Mouse (Mus musculus) liver, embryonic 11.5 days (tissue): ENCODE data around the gene Appl1. TPM values are rescaled to one million over a fixed set of nuclear protein-coding genes. Genes with fewer than 3 reads are reported as not detected.

ENCODE experiments used
- ATAC-seq: fragments of 200-750 bp; cut with Nextera tagmentation; replicated peaks from 2 replicates; pipeline ENCODE4 v1.8.0; 2017; ENCODE audit warnings: moderate number of reproducible peaks, mild to moderate bottlenecking, moderate TSS enrichment, moderate library complexity; ENCODE audit not compliant: low FRiP score
- DNase-seq: peaks from one replicate; pipeline ENCODE4 v3.0.0-alpha.2; 2017; ENCODE audit warnings: low spot score
- H3K27ac ChIP-seq: fragments of 300-500 bp; sonication (generic); 2 replicates; pipeline ENCODE4 v1.5.1; 2014; ENCODE audit warnings: mild to moderate bottlenecking, low read depth, low read length, control low read depth
- H3K27me3 ChIP-seq: fragments of 300-500 bp; sonication (generic); replicated peaks from 2 replicates; pipeline ENCODE4 v1.6.1; 2014; ENCODE audit warnings: low read length, mixed read lengths; ENCODE audit not compliant: control insufficient read depth, insufficient read depth
- H3K36me3 ChIP-seq: fragments of 300-500 bp; sonication (generic); 2 replicates; pipeline ENCODE4 v1.6.1; 2014; ENCODE audit warnings: mild to moderate bottlenecking, low read length, moderate library complexity, mixed read lengths; ENCODE audit not compliant: control insufficient read depth, insufficient read depth
- H3K4me1 ChIP-seq: fragments of 300-500 bp; sonication (generic); replicated peaks from 2 replicates; pipeline ENCODE4 v1.6.1; 2014; ENCODE audit warnings: low read length, mixed read lengths; ENCODE audit not compliant: control insufficient read depth, insufficient read depth
- H3K4me2 ChIP-seq: fragments of 300-500 bp; sonication (generic); 2 replicates; pipeline ENCODE4 v1.6.1; 2014; ENCODE audit warnings: mild to moderate bottlenecking, control low read depth, moderate library complexity
- H3K4me3 ChIP-seq: fragments of 300-500 bp; sonication (generic); 2 replicates; pipeline ENCODE4 v1.5.1; 2014; ENCODE audit warnings: low read depth, low read length, control low read depth
- H3K9ac ChIP-seq: fragments of 300-500 bp; sonication (generic); 2 replicates; pipeline ENCODE4 v1.6.1; 2014; ENCODE audit warnings: low read depth, low read length, control low read depth
- H3K9me3 ChIP-seq: fragments of 300-500 bp; sonication (generic); 2 replicates; pipeline ENCODE4 v1.6.1; 2016; ENCODE audit warnings: low read length, inconsistent platforms, mixed read lengths; ENCODE audit not compliant: control insufficient read depth
- WGBS: fragments of 180-500 bp; shearing (Covaris S2); extraction: QIAGEN DNeasy Blood & Tissue Kit; methylation state at CpG from one replicate; pipeline ENCODE4 v1.1.7; 2014; 5-methylcytosine and 5-hydroxymethylcytosine counted together
- polyA plus RNA-seq: library from polyadenylated mRNA; unstranded; fragments of >200 nt; fragmentation: Nextera tagmentation; extraction: Ambion mirVana; gene quantifications from 2 replicates; pipeline ENCODE4 v1.2.1, GENCODE M21; 2014

Gene Appl1
- polyA plus RNA-seq, 1 experiment from 2014 or later: 14.2 TPM

- ATAC-seq: peak; percentile 74
- DNase-seq: peak; percentile 67
- Histone ChIP-seq H3K9ac (peak within 1 kb of the TSS; percentile 40; the same call in 1 of the 2 replicates), H3K27me3 (no peaks in the 10 kb centered on the region), H3K4me2 (peak within 1 kb of the TSS; percentile 71), H3K36me3 (no peaks in the 10 kb centered on the region), H3K9me3 (no peaks in the 10 kb centered on the region), H3K4me1 (peaks cover 9% of the 10 kb centered on the region), H3K4me3 (peak within 1 kb of the TSS; percentile 44), H3K27ac (peak within 1 kb of the TSS; percentile 19; the same call in 1 of the 2 replicates)
- WGBS: 4% methylated on average over 16 of the region's 16 CpGs
Measured at GRCm38 (mm10) chr14:26994211-26994741, 23.2 kb upstream of the Appl1 start, which contains the start of gene Hesx1. Gene Hesx1 (plus strand): TSS chr14:26994416.

- H3K4me2 ChIP-seq: no peak overlapping the region
- no peak overlapping the region for H3K9ac ChIP-seq
- 57% methylated on average over 3 of the region's 3 CpGs for WGBS
- H3K9me3 ChIP-seq: no peaks in the 10 kb centered on the region
- no peak for ATAC-seq
- H3K4me3 ChIP-seq: no peak overlapping the region
- peaks cover 9% of the 10 kb centered on the region for H3K4me1 ChIP-seq
- no peaks in the 10 kb centered on the region for H3K27me3 ChIP-seq
- H3K27ac ChIP-seq: no peak overlapping the region
- no peaks in the 10 kb centered on the region for H3K36me3 ChIP-seq
- DNase-seq: no peak
Measured at GRCm38 (mm10) chr14:26993427-26993826, 22.4 kb upstream of the Appl1 start.

GRCm38 (mm10) chr14:26991622-26992021 is 20.6 kb upstream of the Appl1 start:
- Histone ChIP-seq H3K9ac (no peak overlapping the region), H3K27me3 (no peaks in the 10 kb centered on the region), H3K9me3 (no peaks in the 10 kb centered on the region), H3K4me3 (no peak overlapping the region), H3K27ac (no peak overlapping the region), H3K4me1 (peaks cover 9% of the 10 kb centered on the region), H3K36me3 (no peaks in the 10 kb centered on the region), H3K4me2 (no peak overlapping the region)
- WGBS: 77% methylated on average over 18 of the region's 18 CpGs
- ATAC-seq (no peak), DNase-seq (no peak)

- H3K27ac ChIP-seq: no peak overlapping the region
Measured at GRCm38 (mm10) chr14:26988694-26989093, 17.7 kb upstream of the Appl1 start.

GRCm38 (mm10) chr14:26982150-26982530 is 11.1 kb upstream of the Appl1 start:
- Histone ChIP-seq H3K36me3 (no peaks in the 10 kb centered on the region), H3K9ac (no peak overlapping the region), H3K4me2 (no peak overlapping the region), H3K9me3 (no peaks in the 10 kb centered on the region), H3K27ac (no peak overlapping the region), H3K4me1 (no peaks in the 10 kb centered on the region), H3K4me3 (no peak overlapping the region), H3K27me3 (no peaks in the 10 kb centered on the region; the same call in 1 of the 2 replicates)
- no peak for ATAC-seq
- DNase-seq: no peak
- 76% methylated on average over 5 of the region's 5 CpGs for WGBS

More at GRCm38 (mm10) chr14:26988694-26989093, 17.7 kb upstream of the Appl1 start:
- Histone ChIP-seq H3K4me1 (no peaks in the 10 kb centered on the region), H3K36me3 (no peaks in the 10 kb centered on the region), H3K9me3 (no peaks in the 10 kb centered on the region), H3K9ac (no peak overlapping the region), H3K4me3 (no peak overlapping the region), H3K4me2 (no peak overlapping the region), H3K27me3 (no peaks in the 10 kb centered on the region)
- DNase-seq (no peak), ATAC-seq (no peak)
- 56% methylated on average over 2 of the region's 2 CpGs for WGBS

- Histone ChIP-seq H3K9ac (no peak overlapping the region), H3K4me1 (peaks cover 3% of the 10 kb centered on the region; the same call in 1 of the 2 replicates), H3K27ac (no peak overlapping the region), H3K36me3 (no peaks in the 10 kb centered on the region), H3K4me3 (no peak overlapping the region), H3K27me3 (no peaks in the 10 kb centered on the region; the same call in 1 of the 2 replicates), H3K9me3 (no peaks in the 10 kb centered on the region), H3K4me2 (no peak overlapping the region)
- no peak for ATAC-seq
- WGBS: 52% methylated on average over 5 of the region's 5 CpGs
- no peak for DNase-seq
Measured at GRCm38 (mm10) chr14:26981494-26982149, 10.6 kb upstream of the Appl1 start.

GRCm38 (mm10) chr14:26981021-26981420 is 10.0 kb upstream of the Appl1 start:
- DNase-seq (no peak), ATAC-seq (no peak)
- Histone ChIP-seq H3K4me1 (peaks cover 3% of the 10 kb centered on the region; the same call in 1 of the 2 replicates), H3K36me3 (no peaks in the 10 kb centered on the region), H3K4me2 (no peak overlapping the region), H3K4me3 (no peak overlapping the region), H3K27ac (no peak overlapping the region), H3K9ac (no peak overlapping the region), H3K9me3 (no peaks in the 10 kb centered on the region), H3K27me3 (no peaks in the 10 kb centered on the region; the same call in 1 of the 2 replicates)
- 86% methylated on average over 8 of the region's 8 CpGs for WGBS

GRCm38 (mm10) chr14:26979808-26980207 is 8.8 kb upstream of the Appl1 start:
- no peaks in the 10 kb centered on the region; the same call in 1 of the 2 replicates for H3K27me3 ChIP-seq
- H3K4me2 ChIP-seq: no peak overlapping the region
- ATAC-seq (no peak), DNase-seq (no peak)
- H3K4me3 ChIP-seq: no peak overlapping the region
- H3K4me1 ChIP-seq: peaks cover 3% of the 10 kb centered on the region; the same call in 1 of the 2 replicates
- WGBS: 88% methylated on average over 3 of the region's 3 CpGs
- no peak overlapping the region for H3K27ac ChIP-seq
- H3K9me3 ChIP-seq: no peaks in the 10 kb centered on the region
- no peaks in the 10 kb centered on the region for H3K36me3 ChIP-seq
- H3K9ac ChIP-seq: no peak overlapping the region

GRCm38 (mm10) chr14:26977500-26977899 is 6.5 kb upstream of the Appl1 start:
- Histone ChIP-seq H3K9me3 (no peaks in the 10 kb centered on the region), H3K36me3 (no peaks in the 10 kb centered on the region), H3K27me3 (no peaks in the 10 kb centered on the region; the same call in 1 of the 2 replicates), H3K9ac (no peak overlapping the region), H3K27ac (no peak overlapping the region), H3K4me2 (no peak overlapping the region), H3K4me1 (peaks cover 3% of the 10 kb centered on the region; the same call in 1 of the 2 replicates), H3K4me3 (no peak overlapping the region)
- 38% methylated on average over 2 of the region's 2 CpGs for WGBS
- ATAC-seq (no peak), DNase-seq (no peak)
